Mouse (Mus musculus): ENCODE results near the gene Fam32a. TPM values are rescaled to one million over a fixed set of nuclear protein-coding genes. Genes with fewer than 3 reads are reported as not detected.

Fam32a gene
- polyA plus RNA-seq, 1 experiment: 62.5 TPM

DNA sequence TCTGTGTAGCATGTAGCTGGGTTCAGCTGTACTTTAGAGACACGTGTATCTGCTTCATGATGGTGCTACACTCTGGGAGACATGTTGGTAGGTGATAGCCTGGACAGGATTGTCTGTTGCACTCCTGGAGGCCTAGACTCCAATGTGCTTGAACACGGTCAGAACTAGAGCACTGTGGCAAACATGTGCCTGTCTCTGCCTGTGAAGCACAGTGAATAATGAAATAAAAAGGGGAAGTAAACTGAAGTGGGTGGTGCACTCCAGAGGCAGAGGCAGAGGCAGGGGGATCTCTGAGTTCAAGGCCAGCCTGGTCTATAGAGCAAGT is 29.4 kb upstream of the Fam32a start:
- H3K27me3 ChIP-seq (ENCODE audit: control insufficient read depth, insufficient read depth, low read length): no peaks in the 10 kb centered on the region
- H3K27ac ChIP-seq (ENCODE audit: control insufficient read depth, insufficient read depth, low read length): peak overlapping the region; percentile 83
- peaks cover 9% of the 10 kb centered on the region for H3K4me1 ChIP-seq (replicated peaks; ENCODE audit: control insufficient read depth, insufficient read depth, low read length)
- peak overlapping the region; percentile 92; the same call in 1 of the 2 replicates for H3K4me3 ChIP-seq (ENCODE audit: control insufficient read depth, insufficient read depth, low read length)
- WGBS: 17% methylated on average over 2 of the region's 2 CpGs
- no peaks in the 10 kb centered on the region for H3K36me3 ChIP-seq (ENCODE audit: control insufficient read depth, insufficient read depth, low read length)
- TF ChIP-seq CTCF (IDR thresholded peaks at IDR 0.05; ENCODE audit: borderline replicate concordance, control insufficient read depth, extremely low read depth, insufficient read depth, low read length, poor library complexity): no peak
- no peak for TF ChIP-seq POLR2A (IDR thresholded peaks at IDR 0.05; ENCODE audit: control insufficient read depth, extremely low read depth, insufficient read depth, low read length, poor library complexity)
- no peak for DNase-seq

- Histone ChIP-seq H3K27ac (ENCODE audit: control insufficient read depth, insufficient read depth, low read length) (no peak overlapping the region), H3K4me1 (replicated peaks; ENCODE audit: control insufficient read depth, insufficient read depth, low read length) (peaks cover 9% of the 10 kb centered on the region), H3K36me3 (ENCODE audit: control insufficient read depth, insufficient read depth, low read length) (no peaks in the 10 kb centered on the region), H3K4me3 (ENCODE audit: control insufficient read depth, insufficient read depth, low read length) (no peak overlapping the region), H3K27me3 (ENCODE audit: control insufficient read depth, insufficient read depth, low read length) (no peaks in the 10 kb centered on the region)
- TF ChIP-seq CTCF (IDR thresholded peaks at IDR 0.05; ENCODE audit: borderline replicate concordance, control insufficient read depth, extremely low read depth, insufficient read depth, low read length, poor library complexity) (no peak), POLR2A (IDR thresholded peaks at IDR 0.05; ENCODE audit: control insufficient read depth, extremely low read depth, insufficient read depth, low read length, poor library complexity) (no peak)
- DNase-seq: no peak
Measured at GRCm38 (mm10) chr8:72192065-72192464, 27.5 kb upstream of the Fam32a start.

DNA sequence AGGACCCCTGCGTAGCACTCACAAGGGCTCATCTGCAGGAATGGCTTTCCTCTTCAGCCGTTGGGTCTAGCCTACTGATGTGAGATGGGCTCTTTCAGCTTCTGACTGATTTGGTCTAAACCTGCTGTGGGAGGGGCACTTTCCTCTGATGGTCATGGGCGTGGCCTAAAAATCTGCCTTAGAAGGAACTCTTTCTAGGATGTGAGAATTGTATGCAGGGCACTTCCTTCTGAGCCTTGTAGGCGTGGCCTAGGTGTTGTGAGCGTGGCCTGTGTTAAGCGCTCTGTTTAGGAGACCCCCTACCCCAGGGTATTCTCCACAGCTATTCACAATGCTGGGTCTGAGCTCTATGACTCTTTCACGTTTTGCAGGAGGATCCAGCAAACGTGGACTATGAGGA is 21.5 kb upstream of the Fam32a start:
- TF ChIP-seq POLR2A (IDR thresholded peaks at IDR 0.05; ENCODE audit: control insufficient read depth, extremely low read depth, insufficient read depth, low read length, poor library complexity): no peak
- TF ChIP-seq CTCF (IDR thresholded peaks at IDR 0.05; ENCODE audit: borderline replicate concordance, control insufficient read depth, extremely low read depth, insufficient read depth, low read length, poor library complexity): no peak
- Histone ChIP-seq H3K27me3 (ENCODE audit: control insufficient read depth, insufficient read depth, low read length) (no peaks in the 10 kb centered on the region), H3K4me1 (replicated peaks; ENCODE audit: control insufficient read depth, insufficient read depth, low read length) (no peaks in the 10 kb centered on the region), H3K27ac (ENCODE audit: control insufficient read depth, insufficient read depth, low read length) (no peak overlapping the region), H3K4me3 (ENCODE audit: control insufficient read depth, insufficient read depth, low read length) (no peak overlapping the region), H3K36me3 (ENCODE audit: control insufficient read depth, insufficient read depth, low read length) (peaks cover 6% of the 10 kb centered on the region; the same call in 1 of the 2 replicates)
- 91% methylated on average over 8 of the region's 8 CpGs for WGBS
- no peak for DNase-seq

DNA sequence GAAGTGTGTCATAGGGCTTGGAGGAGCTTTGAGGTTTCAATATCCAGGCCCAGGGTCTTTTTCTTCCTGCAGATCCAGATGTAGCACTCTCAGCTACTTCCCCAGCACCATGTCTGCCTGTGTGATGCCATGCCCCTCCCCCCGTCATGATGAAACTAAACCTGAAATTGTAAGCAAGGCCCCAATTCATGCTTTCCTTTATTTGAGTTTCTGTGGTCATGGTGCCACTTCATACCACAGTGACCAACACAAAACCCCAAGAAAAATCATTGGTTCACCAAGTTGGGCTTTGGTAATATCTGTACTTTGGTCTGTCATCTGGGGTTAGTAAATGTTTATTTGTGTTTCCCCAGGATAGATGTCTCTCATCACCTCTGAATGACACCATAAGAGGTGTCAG is 10.9 kb upstream of the Fam32a start:
- no peaks in the 10 kb centered on the region for H3K36me3 ChIP-seq (ENCODE audit: control insufficient read depth, insufficient read depth, low read length)
- H3K27ac ChIP-seq (ENCODE audit: control insufficient read depth, insufficient read depth, low read length): no peak overlapping the region
- no peak overlapping the region for H3K4me3 ChIP-seq (ENCODE audit: control insufficient read depth, insufficient read depth, low read length)
- no peak for DNase-seq
- 97% methylated on average over 1 of the region's 1 CpGs for WGBS
- TF ChIP-seq POLR2A (IDR thresholded peaks at IDR 0.05; ENCODE audit: control insufficient read depth, extremely low read depth, insufficient read depth, low read length, poor library complexity): no peak
- TF ChIP-seq CTCF (IDR thresholded peaks at IDR 0.05; ENCODE audit: borderline replicate concordance, control insufficient read depth, extremely low read depth, insufficient read depth, low read length, poor library complexity): no peak
- H3K4me1 ChIP-seq (replicated peaks; ENCODE audit: control insufficient read depth, insufficient read depth, low read length): no peaks in the 10 kb centered on the region; the same call in 1 of the 2 replicates
- H3K27me3 ChIP-seq (ENCODE audit: control insufficient read depth, insufficient read depth, low read length): no peaks in the 10 kb centered on the region

- Histone ChIP-seq H3K36me3 (ENCODE audit: control insufficient read depth, insufficient read depth, low read length) (no peaks in the 10 kb centered on the region), H3K4me3 (ENCODE audit: control insufficient read depth, insufficient read depth, low read length) (no peak overlapping the region), H3K4me1 (replicated peaks; ENCODE audit: control insufficient read depth, insufficient read depth, low read length) (peaks cover 2% of the 10 kb centered on the region; the same call in 1 of the 2 replicates), H3K27ac (ENCODE audit: control insufficient read depth, insufficient read depth, low read length) (no peak overlapping the region), H3K27me3 (ENCODE audit: control insufficient read depth, insufficient read depth, low read length) (no peaks in the 10 kb centered on the region)
- WGBS: 88% methylated on average over 4 of the region's 4 CpGs
- no peak for DNase-seq
- TF ChIP-seq CTCF (IDR thresholded peaks at IDR 0.05; ENCODE audit: borderline replicate concordance, control insufficient read depth, extremely low read depth, insufficient read depth, low read length, poor library complexity): no peak
Measured at GRCm38 (mm10) chr8:72210222-72210621, 9.3 kb upstream of the Fam32a start.

DNA sequence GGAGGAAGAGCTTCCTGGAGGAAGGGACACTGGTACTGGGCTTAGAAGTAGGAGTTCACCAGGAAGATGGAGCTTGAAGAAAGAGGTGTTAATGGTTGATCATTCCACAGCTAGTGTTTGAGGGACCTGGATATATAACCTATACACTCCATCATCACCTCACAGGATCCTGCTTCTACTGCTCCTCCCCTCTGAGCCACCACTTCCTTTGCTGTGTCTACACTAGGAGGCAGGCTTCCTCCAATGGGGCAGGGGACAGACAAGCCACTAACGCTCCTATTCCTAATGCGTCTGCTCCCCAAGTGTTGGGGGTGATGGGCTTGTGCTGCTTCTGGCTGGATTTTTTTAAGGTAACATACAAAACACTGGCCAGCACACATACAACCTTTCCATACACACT is 8.8 kb upstream of the Fam32a start:
- WGBS: 72% methylated on average over 2 of the region's 2 CpGs
- no peak for TF ChIP-seq POLR2A (IDR thresholded peaks at IDR 0.05; ENCODE audit: control insufficient read depth, extremely low read depth, insufficient read depth, low read length, poor library complexity)

DNA sequence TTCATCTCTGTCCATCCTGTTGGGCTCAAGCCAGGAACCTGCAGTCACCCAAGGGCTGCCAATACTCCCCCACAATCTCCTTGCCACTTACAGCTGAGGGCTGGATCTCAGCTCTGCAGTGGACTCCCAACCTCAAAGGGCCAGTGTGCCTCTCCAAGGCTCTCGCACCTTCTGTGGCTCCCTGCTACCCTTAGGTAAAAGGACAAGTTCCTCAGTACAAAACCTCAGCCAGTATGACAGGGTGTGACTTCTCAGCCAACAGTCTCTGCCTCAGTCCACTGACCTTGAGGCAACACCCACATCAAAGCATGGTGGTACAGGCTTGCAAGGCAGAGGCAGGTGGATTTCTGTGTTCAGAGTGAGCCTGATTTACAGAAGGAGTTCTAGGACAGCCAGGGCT is 7.7 kb upstream of the Fam32a start:
- Histone ChIP-seq H3K27ac (ENCODE audit: control insufficient read depth, insufficient read depth, low read length) (no peak overlapping the region), H3K4me1 (replicated peaks; ENCODE audit: control insufficient read depth, insufficient read depth, low read length) (peaks cover 10% of the 10 kb centered on the region), H3K36me3 (ENCODE audit: control insufficient read depth, insufficient read depth, low read length) (no peaks in the 10 kb centered on the region), H3K4me3 (ENCODE audit: control insufficient read depth, insufficient read depth, low read length) (no peak overlapping the region), H3K27me3 (ENCODE audit: control insufficient read depth, insufficient read depth, low read length) (no peaks in the 10 kb centered on the region)
- 70% methylated on average over 1 of the region's 1 CpGs for WGBS
- TF ChIP-seq CTCF (IDR thresholded peaks at IDR 0.05; ENCODE audit: borderline replicate concordance, control insufficient read depth, extremely low read depth, insufficient read depth, low read length, poor library complexity): no peak
- no peak for TF ChIP-seq POLR2A (IDR thresholded peaks at IDR 0.05; ENCODE audit: control insufficient read depth, extremely low read depth, insufficient read depth, low read length, poor library complexity)
- no peak for DNase-seq

More for the DNA sequence above, 8.8 kb upstream of the Fam32a start:
- Histone ChIP-seq H3K4me3 (ENCODE audit: control insufficient read depth, insufficient read depth, low read length) (no peak overlapping the region), H3K4me1 (replicated peaks; ENCODE audit: control insufficient read depth, insufficient read depth, low read length) (peaks cover 4% of the 10 kb centered on the region; the same call in 1 of the 2 replicates), H3K36me3 (ENCODE audit: control insufficient read depth, insufficient read depth, low read length) (no peaks in the 10 kb centered on the region), H3K27me3 (ENCODE audit: control insufficient read depth, insufficient read depth, low read length) (no peaks in the 10 kb centered on the region), H3K27ac (ENCODE audit: control insufficient read depth, insufficient read depth, low read length) (no peak overlapping the region)
- DNase-seq: no peak
